Mouse (Mus musculus) liver, embryonic 14.5 days (tissue): Measurements from ENCODE around the gene Lrrc41.

Experiments used
- CTCF ChIP-seq: IDR thresholded peaks from 2 replicates; pipeline ENCODE4 v1.5.1; 2016; ENCODE audit warnings: antibody characterized with exemption, low read depth, control low read depth
- EP300 ChIP-seq: IDR thresholded peaks from 2 replicates; pipeline ENCODE4 v1.6.1; 2016; ENCODE audit warnings: antibody characterized with exemption, low read depth

DNA sequence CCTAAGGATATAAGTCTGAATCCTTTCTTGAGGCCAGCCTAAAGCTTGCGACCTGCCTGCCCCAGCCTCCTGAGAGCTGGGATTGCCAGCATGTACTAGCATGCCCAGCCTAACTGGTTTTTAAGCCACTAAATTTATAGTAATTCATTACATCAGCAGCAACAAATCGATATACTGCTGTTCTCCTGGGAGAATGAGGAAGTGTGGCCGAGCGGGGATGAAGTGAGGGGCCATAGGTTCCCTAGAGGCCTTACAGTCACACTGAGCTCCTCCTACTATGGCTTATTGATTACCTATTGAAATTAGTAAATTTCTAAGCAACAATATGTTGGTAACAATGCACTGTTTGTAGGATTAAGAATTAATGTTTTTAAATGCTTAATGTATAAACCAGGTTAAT is 58.1 kb downstream of the Lrrc41 start:
- TF ChIP-seq CTCF (no peak), EP300 (no peak)
